Mouse (Mus musculus) CH12F3 (cell line): ENCODE measurements around the gene Cavin1.
"Not testable (repeated sequence)": the region's sequence is repeated elsewhere in the genome, so short reads cannot be mapped to it uniquely, and the experiment has no call there.

Source experiments
- in situ Hi-C: fragments of 300-500 bp; cut with MboI; formaldehyde crosslinking; loops from 2 replicates; pipeline ENCODE4 v1.14.3; 2020; ENCODE audit warnings: low sequenced_read_pairs

Gene Cavin1

DNA sequence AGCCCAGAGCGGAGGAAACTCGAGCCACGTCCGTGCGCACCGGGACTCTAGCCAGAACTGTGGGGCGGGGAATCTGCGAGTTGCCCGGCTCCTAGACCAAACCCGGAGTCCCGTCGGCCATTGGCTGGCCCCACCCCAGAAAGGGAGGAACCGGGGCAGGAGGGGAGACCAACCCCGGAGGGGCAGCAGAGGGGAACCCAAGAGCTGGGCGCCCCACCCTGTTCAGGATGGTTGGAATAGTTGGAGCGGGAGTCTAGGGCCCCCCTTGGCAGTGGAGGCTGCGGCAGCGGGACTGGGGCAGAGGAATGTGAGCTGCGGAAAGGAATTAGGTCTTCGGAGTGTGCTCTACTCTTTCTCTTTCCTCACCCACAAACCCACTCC, at the start of gene Cavin1:
Gene Cavin1 (minus strand): TSS at position 331 of the 381 bp plus-strand sequence.
- in situ Hi-C loops, result no loop called here

DNA sequence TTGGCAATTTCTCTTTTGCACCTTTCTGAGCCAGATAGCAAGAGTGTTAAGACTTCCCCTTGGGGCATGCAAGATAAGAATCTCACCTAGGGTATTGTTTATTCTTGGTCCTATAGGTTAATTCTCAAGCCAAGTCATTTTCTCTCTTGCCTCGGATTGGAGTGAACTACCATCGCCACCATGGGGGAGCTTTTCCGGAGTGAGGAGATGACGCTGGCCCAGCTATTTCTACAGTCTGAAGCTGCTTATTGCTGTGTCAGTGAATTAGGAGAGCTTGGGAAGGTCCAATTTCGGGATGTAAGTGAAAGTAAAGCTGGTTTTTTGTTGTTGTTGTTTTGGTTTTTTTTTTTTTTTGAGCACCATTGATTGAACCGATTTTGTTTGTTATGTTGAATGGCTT, 41.0 kb upstream of the Cavin1 start:
- in situ Hi-C loops, result no loop called here

DNA sequence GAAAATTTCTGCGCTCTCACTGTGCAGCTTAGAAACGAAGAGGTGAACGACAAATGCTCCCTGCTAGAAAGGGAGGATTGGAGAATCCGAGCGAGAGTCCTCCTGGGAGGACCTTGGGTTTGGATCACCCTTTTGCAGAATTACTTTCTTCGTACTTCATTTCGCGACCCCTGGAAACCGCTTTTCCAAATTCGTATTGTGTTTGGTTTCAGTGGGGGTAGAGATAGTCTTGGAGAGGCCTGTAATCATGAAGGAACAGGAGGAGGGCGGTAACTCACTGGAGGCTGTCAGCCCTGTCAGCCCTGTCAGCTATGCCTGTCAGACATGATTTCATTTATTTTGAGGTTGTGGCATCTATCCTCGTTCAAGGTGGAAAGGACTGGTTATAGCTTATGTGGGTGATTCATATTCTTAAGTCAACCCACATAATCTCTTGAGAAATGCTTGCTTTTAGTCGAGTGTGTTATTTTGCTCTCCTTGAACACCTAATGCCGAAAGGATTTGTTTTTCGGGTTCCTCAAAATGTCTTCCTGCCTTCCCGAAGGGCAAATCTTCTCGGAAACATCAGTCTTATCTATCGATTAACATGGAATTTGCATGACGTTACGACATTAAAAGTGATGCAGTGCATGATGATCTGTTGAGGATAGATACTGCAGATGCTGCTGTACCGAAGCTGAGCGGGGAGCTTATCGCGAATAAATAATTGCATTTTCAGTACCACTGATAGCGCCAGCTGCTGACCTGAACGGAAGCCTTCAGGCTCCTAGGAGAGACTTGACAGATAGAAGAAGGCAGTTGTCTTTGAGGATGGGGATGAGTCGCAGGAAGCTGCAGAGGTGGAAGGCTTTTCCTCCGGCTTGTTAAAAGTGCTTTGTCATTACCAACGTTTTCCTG, 39.4 kb upstream of the Cavin1 start:
- in situ Hi-C loops, result no loop called here

DNA sequence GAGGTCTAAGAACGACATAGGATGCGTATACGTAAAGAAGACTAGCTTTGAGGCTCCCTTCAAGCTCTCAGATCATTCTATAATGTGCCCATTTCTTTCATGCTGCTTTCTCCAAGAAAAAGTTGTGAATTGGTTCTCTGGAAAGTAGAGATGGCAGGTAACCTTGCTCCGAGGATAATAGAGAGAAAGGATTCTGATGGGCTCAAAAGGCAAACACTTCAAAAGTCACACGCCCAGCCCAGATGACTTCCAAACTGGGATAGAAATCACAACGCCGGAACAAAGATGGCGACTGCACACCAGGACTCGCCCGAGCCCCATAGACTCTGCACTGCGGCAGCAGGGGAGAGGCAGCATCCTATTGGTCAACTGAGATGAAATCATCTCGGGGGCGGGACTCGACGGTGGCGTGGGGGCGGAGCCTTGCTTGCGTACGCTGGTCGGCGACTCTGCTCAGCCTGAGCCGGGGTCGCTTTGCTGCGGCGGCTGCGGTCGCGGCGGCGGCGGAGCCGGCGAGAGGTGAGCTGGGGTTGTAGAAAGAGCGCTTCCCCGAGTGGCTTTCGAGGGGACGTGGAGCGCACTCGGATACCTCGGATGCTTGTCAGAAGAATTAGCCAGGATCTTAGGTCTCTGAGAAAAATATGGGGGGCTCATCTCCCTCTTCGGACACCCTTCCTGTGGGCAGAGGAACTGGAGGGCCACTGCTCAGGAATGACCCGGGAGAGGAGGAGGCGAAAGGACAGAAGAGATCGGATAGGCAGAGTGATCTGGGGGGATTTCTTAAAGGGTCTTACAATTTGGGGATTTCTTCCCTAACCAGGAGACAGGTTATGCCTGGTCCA, 38.6 kb upstream of the Cavin1 start, which contains the start of gene Atp6v0a1:
Gene Atp6v0a1 (plus strand): TSS at position 407 of the 842 bp plus-strand sequence.
- in situ Hi-C loops, result no loop called here

DNA sequence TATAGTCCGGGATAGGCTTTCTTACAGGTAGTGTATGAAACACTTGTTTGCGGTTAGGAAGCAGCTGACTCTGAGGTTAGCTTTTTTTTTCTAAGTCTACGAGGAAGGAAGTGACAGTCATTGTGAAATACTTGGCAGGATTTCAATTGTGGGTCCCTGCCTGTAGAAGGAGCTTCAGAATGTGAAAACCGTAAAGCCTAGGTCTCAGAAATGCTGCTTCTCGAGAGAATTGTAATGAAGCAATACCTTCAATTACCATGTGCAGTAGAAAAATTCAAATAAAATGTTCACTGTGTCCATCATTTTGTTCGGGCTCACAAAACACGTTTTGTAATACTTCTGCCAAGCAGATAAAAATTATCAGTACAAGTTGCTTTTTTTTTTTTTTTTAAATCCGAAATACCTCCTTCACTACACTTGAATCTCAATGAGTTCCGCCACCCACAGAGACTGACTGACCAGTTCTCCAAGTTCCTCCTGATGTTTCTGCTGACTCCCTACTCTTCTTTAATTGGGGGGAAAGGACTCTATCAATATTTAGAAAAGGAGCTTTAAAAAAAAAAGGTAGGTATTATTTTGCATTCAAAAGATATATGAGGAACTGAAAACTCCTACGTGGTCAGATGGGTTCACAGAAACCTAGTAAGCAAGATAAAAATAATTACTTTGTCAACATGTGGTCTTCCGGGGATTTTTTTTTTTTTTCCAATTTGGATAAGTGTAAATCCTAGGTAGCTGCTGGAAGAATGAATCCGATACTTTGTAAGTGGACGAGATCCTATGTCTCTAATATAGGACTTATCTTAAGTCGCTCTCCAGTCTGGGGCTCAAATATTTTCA, 37.7 kb upstream of the Cavin1 start:
- in situ Hi-C loops, result no loop called here

DNA sequence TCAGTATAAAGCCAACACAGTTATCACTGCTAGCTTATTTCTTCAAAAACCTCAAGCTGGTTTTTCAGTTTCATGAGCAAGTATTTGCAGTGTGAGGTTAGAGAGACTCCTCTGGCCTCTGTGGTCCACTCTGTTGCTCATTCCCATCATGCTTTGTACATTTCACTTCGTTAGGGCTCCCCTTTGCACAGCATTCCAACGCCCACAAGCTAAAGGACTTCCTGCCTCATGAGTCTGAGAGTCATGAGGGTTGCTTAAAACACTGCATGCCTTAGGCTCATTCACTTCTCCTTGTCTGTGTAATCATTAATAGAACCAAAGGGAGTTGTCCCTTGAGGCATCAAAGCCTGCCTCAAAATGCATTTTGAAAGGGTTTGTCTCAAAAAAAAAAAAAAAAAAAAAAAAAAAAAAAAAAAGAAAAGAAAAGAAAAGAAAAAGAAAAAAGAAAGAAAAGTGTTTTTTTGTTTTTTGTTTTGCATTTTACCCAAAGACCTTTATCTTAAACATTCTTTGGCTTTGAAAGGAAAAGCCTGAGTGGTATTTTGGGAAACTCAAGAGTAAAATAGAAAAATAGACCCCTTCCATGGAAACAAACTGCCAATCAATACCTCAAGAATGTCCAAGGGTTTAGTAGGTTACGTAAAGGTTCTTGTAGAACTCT, 32.5 kb upstream of the Cavin1 start:
- in situ Hi-C loops, result no loop called here

DNA sequence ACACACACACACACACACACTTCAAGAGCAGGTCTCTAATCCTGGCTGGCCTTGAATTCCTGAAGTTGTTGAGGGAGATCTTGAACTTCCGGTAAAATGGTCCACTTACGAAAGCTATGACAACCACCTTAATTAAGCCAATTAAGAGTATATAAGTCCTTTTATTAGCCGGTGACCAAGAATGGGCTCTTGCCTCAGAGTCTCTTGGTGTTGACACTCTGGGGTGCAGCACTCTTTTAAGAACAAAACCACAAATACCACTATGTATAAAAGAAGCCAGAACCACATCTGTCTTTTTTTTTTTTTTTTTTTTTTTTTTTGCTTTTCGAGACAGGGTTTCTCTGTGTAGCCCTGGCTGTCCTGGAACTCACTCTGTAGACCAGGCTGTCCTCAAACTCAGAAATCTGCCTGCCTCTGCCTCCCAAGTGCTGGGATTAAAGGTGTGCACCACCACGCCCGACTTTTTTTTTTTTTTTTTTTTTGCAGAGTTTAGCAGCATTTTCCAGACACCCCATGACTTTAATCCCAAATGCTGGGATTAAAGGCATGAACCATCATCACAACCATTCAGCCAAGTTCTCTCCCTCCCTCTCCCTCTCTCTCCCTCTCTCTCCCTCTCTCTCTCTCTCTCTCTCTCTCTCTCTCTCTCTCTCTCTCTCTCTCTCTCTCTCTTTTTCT, 31.3 kb upstream of the Cavin1 start:
- in situ Hi-C loops, result not testable (repeated sequence)

DNA sequence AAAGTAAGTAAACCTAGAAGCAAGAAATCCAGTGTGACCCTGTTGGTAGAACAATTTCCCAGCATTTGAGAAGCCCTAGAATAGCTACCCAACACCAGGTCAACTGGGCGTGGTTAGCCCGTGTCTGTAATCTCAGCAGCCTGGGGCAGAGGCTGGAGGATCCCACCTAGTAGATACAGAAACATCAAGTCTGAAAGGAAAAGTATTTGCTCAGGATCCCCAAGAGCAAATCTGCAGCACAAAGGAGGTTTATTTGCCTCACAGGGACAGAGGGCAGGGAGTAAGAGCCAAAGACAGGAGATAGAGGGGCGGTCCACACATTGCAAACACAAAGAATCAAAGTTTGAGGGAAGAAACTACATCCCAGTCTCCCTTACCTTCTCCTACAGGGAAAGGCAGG, 28.6 kb upstream of the Cavin1 start:
- in situ Hi-C loops, result no loop called here

DNA sequence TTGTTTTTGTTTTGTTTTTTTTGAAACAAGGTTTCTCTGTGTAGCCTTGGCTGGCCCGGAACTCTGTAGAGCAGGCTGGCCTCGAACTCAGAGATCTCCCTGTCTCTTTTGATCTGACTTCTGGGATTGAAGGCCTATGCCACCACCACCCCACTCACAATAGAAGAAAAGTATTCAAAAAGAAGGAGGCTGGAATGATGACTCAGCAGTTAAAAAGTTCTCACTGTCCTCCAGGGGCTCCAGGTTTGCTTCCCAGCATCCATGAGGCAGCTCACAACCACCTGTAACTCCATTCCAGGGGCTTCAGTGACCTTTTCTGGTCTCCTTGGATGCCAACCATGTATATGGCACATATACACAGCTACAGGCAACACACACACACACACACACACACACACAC, 28.1 kb upstream of the Cavin1 start:
- in situ Hi-C loops, result no loop called here

DNA sequence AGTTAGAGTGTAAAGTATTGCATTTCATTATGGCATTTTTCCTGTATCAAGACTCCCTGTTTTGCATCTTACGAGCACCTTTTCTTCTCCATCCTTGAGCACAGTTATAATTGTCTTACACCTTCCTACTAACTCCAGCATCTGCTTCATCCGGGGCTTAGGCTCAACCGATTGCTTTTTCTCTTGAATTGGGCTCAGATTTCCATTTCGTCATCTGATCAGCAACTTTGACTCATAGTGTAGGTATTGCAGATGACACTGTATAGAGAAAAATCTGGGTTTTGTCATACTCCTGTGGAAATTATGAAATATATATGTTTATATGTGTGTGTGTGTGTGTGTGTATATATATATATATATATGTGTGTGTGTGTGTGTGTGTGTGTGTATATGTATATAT, 25.8 kb upstream of the Cavin1 start:
- in situ Hi-C loops, result no loop called here

DNA sequence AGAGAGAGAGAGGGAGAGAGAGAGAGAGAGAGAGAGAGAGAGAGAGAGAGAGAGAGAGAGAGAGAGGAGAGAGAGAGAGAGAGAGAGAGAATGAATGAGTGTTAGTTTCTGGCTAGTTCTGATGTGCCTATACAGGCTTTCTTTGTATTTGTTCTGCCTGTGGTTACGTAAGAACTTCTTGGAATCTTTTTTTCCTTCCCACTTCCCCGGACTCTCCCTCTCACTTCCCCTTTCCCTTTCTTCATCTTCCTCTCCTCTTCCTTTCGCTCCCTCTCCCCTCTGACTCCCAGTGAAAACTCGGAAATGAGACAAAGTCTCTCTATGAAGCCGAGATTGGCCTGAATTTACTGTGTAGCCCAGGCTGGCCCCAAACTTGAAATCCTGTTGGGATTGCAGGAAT, 24.0 kb upstream of the Cavin1 start:
- in situ Hi-C loops, result no loop called here

DNA sequence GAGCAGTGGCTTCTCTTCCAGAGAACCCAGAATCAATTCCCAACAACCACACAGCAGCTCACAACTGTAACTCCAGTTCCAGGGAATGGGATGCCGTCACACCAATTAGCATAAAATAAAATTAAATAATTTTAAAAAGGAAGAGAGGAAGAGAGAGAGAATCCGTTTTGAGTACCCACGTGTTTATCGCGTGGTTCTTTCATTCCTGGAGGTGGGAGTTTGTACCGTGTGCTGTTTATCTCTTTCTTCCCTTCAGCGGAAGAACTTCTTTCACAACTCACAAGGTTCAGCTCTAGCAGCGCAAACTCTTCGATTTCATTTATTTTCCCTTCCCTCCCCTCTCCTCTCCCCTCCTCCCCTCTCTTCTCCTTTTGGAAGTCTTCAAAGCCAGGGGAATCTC, 23.5 kb upstream of the Cavin1 start:
- in situ Hi-C loops, result no loop called here

DNA sequence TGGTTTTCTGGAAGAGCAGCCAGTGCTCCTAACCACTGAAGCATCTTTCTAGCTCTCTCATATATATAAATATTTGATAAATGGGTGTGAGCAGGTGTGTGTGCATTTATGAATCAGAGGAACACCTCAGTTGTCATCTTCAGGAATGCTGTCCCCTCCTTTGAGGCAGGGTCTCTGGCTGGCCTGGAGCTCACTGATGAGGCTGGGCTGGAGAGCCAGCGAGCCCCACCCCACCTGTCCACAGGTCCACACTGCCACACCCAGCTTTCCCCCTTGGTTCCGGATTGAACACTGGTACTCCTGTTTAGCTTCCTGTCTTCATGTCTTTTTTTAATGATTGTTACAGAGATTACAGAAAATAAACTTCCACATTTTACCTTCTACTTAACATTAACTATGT, 22.8 kb upstream of the Cavin1 start:
- in situ Hi-C loops, result no loop called here

DNA sequence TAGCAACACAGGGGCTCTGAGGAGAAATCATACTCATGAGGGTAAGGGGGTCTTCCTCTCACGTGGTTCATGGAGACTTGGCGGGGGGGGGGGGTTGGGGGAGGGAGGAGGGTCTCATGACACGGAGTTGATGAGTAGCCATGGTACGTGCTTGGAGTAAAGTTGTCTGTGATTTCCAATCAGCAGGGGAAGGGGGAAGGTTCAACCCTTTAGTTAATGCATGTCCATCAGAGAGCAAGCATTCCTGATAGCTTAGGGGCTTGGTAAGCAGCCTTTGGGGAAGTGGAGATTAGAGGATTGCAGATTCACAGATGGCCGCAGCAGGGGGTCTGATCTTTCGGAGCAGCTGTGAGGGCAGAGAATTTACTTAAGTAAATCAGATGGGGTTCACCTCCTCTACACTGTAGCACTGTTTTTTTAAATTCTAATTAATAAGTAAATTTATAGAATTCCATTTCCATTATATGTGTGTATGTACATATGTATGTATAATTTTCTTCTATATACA, 20.4 kb upstream of the Cavin1 start:
- in situ Hi-C loops, result no loop called here

DNA sequence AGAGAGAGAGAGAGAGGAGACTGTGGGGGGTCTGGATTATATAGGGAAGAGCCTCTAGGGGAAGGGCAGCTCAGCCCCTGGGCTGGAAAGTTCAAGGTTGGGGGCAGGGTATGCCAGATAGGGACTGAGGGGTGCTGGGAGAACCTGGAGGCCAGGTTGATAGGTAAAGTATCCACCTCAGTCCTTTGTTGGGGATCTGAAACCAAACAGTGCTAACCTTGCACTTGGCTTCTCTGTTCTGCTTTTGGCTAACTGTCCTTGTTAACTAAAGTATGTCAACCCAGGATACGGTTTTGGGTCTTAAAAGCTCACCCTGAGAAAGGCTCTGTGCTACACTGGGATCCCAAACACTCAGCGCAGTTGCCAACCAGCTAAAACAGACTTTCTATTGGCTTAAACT, 19.0 kb upstream of the Cavin1 start:
- in situ Hi-C loops, result no loop called here

DNA sequence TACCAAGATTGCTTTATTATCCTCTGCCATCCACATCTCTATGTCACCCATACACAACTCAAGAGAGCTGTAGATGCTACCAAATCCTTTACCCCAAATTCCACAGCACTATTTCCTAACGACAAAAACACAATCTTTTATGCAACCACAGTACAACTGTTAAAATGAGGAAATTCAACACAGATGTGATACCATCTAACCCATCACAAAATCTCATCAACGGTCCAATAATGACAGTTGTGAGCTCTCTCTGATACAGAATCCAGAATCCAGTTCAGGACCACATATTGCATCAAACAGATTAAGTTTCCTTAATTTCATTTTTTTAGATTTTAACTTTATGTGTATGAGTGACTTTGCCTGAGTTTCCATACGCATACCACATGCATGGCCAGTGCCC, 18.0 kb upstream of the Cavin1 start:
- in situ Hi-C loops, result no loop called here

DNA sequence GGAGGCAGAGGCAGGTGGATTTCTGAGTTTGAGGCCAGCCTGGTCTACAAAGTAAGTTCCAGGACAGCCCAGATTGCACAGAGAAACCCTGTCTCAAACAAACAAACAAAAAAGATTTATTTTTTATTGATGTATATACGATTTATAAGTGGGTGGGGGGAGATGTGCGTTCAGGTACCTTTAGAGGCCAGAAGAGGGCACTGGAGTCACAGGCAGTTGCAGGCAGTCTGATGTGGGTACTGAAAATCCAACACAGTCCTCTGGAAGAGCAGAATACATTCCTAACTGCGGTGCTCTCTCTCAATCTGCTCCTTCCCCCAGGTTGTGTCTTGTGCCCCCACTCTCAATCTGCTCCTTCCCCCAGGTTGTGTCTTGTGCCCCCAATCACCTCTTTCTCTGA, 14.9 kb upstream of the Cavin1 start:
- in situ Hi-C loops, result no loop called here

DNA sequence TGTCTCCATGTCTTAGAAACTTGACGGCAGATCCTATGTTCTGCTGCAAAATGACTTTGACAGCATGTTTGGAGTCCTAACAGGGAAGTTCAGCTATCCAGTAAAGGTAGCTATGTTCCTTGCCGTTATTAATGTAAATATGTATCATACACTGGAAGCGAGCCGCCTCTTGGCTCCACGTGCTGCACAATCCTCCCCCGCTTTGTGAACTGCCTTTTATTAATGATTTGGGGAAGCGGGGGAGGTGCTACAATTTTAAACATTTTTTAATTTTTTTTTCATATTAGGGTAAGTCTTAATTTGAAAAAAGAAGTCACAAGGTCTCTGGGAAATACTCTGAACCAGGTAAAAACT, 13.1 kb upstream of the Cavin1 start:
- in situ Hi-C loops, result loop anchor here (5.0 kb wide), 1 partner anchor 74 kb away; no protein-coding TSS in a partner anchor

DNA sequence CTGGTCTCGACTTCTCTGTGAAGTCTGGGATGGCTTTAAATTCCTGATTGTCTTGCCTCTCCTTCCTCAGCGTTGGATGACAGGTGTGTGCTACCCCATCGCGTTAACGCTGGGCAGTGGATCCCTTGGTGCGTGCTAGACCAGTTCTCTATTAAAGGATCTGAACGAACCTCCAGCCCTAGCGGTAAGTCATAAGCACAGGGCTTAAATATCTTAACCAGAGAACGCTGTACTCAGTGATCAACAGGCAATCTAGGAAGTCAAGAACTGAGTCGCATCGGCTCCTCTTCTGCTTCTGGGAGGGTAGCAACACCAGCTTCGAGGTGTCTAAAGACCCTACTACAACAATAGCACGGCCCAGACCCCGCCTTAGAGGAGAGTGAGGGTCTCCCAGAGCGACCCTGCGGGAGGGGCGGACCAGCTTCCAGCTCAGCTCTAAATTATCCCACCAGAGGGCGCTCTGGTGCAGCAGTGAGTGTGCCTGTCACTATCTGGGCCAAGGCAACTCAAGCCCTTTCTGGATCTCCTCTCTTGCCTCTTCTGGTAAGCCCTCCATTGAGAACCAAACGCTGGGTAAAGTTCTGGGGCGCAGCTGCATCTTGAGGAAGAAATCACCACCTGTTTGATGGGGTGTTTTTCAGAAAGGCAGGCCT, 12.6 kb upstream of the Cavin1 start:
- in situ Hi-C loops, result loop anchor here (5.0 kb wide), 1 partner anchor 74 kb away; no protein-coding TSS in a partner anchor
